Mouse (Mus musculus) adrenal gland, postnatal 4 days (tissue): Measurements from ENCODE around the gene Prelp. TPM values are rescaled to one million over a fixed set of nuclear protein-coding genes. Genes with fewer than 3 reads are reported as not detected.

Experiments
- DNase-seq, 2 experiments: peaks; one replicate each; pipeline ENCODE4 v3.0.0; 2021 to 2022; ENCODE audit warnings: low spot score in 2 of 2, mixed read lengths in 2 of 2
- total RNA-seq, 2 experiments: library from RNA; stranded (reverse); gene quantifications; 2 replicates each; pipeline ENCODE4 v1.2.3; 2021

Prelp gene
- total RNA-seq, 2 experiments from 2014 or later, result 16.3 to 20.1 TPM

GRCm38 (mm10) chr1:133936169-133936568 is 15.0 kb upstream of the Prelp start:
- no peak for DNase-seq

GRCm38 (mm10) chr1:133934354-133934963 is 13.2 kb upstream of the Prelp start:
- no peak for DNase-seq

DNA sequence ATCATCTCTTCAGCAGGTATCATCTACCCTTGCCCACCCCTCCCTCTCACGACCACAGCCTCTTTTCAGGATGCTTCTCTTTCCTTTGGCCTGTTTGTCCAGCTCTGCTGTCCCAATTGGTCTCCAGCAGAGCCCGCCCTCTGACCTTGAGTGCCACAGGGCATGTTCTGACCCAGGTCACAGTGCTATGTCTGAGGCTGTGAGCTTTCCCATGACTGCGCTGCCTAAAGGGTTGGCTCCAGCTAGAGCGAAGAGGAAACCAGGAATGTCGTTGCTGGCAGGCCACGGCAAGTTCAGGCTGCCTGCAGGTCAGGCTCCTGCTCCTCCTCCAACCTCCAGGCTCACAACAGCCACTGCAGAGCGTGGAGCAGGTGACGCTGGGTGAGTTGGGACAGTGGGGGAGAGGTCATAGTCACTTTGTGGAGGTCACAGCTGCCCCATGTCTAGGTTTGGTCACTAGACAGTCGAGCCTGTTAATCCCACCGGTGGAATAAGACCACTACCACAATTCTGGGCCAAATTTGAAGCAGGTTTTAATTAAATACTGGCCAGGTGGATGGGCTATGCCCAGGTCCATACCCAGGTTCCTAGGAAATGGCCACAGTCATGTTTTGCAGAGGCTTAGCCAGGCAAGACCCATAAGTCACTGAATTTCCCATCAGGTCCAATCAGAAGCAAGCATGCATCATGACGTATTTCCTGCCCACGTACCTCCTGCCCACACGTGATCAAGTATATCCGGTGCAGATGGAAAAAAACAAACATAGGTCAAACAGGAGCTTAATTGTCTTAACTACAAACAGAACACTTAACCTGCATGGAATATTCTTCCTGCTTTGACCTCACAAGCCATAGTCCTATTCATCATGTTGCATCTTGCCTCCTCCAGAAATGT is 12.3 kb upstream of the Prelp start:
- no peak for DNase-seq

- no peak for DNase-seq
Measured at GRCm38 (mm10) chr1:133929980-133930379, 8.8 kb upstream of the Prelp start.

- DNase-seq, result no peak
Measured at GRCm38 (mm10) chr1:133925223-133925622, 4.0 kb upstream of the Prelp start.

DNA sequence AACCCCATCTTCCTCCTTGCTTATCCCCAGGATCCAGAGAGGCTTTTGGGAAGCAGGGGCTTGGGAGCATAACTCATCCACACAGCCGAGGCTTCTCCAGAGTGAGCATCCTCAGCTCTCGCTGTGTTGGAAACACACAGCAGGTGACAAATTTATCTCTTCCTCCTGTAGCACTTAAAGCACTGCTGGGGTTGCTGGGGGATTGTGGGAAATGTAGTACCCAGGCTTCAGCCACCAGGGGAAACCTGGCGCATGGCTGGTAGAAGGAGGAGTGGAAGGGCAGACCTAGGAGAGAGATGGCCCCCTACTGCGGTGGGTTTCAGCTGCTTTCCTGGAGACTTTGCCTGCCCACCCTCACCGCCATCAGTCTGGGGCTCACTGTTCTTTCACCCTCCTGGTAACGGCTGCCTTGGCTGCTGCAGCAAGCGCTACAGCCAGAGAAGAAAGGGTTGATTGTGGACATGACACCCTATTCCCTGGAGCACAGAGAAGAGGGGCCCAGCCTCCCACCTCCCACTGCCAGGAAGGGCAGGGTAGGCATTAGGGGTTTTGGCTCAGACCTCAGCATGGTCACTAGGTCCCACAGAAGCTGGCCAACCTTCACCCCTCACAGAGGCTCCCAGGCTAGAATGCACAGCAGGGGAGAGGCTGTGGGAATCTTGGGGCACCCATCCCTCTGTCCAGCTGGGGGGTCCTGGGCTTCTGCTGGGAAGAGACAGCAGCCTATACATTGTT is 3.1 kb upstream of the Prelp start:
- no peak for DNase-seq

DNA sequence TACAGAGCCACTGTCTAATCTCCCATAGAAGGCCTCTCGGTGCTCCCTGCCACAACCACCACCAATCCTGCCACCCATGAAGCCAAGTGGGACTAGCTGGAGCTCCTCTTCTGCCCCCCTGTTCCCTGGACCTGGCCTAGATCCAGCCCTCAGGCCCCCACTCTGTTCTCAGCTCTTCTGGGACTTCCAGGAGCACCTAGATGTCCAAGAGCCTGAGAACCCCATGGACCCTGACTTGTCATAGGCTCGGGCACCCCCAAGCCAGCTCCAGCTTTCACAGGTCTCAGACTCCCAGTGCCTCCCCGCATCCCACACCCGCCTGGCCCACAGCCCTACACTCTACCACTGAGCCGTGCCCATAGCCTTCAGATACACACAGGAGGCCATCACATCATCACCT is 1.9 kb upstream of the Prelp start:
- no peak for DNase-seq

DNA sequence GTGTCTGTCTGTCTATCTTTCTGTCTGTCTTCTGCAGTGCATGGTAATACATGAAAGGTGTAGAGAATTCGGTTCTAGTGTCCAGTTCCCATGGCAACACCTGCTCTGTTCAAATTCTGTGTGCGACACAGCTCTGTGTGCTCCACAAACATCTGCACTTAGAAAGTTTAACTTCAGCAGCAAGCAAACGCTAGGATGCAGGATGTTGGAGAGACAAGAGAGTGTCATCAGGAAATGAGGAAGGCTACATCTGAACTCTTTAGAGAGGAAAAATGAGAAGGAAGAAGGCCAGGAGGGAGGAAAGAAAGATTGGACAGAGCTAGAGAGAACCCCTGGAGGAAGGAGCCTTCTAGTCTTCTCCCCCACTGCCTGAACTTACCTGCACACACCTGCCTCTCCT is 338 bp downstream of the Prelp start:
- DNase-seq, result no peak

DNA sequence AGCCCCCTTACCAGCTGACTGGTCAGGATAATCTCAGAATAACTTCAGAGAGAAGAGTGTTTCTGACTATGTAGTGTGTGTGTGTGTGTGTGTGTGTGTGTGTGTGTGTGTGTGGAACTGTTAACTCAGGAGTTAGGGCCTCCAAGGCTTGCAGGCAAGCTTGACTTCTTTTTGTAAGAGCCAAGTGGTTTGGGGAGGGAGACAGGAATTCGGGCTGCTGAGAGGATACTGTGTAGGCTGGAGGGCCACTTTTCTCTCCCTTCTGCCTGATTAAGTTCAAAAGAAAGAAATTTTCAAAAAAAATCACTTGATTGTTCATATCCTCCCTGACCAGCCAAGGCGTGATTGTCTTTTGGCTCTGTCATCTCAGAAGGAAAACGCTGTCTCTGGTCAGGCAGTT is 813 bp downstream of the Prelp start:
- DNase-seq, result no peak

- DNase-seq, result no peak
Measured at GRCm38 (mm10) chr1:133918088-133918470, 3.1 kb downstream of the Prelp start.

- DNase-seq, result peak in 1 of 2 experiments; percentile 14
Measured at GRCm38 (mm10) chr1:133917456-133918087, 3.6 kb downstream of the Prelp start.

DNA sequence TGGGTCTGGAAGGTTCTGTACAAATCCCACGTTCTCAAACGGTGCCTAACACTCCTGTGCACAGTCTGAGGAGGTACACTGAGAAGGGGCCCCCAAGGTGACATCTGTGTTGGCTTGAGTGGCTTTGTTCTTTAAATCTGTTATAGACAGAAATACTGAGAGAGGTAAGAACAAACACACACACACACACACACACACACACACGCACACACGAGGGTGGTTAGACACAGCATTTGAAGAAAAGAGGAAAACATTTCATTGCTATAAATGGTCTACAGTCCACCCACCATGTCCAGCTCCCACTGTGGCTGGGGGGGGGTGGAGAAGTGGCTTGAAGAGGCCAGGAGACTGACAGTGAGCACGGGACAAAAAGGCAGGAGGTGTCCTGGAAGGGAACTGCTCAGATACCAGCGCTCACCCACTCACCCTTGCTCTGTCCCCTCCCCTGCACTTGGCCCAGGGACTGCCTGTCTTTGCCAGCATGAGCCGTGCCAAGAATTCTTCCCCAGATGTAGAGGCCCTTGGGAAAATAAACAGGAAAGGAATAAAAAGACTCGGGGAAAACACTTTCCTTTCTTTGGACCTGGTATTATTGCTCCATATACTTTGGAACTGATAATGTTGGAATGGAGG is 5.4 kb downstream of the Prelp start:
- peak in 1 of 2 experiments; percentile 61 for DNase-seq

- no peak for DNase-seq
Measured at GRCm38 (mm10) chr1:133915115-133915514, 6.1 kb downstream of the Prelp start.

- no peak for DNase-seq
Measured at GRCm38 (mm10) chr1:133913018-133913417, 8.2 kb downstream of the Prelp start.

DNA sequence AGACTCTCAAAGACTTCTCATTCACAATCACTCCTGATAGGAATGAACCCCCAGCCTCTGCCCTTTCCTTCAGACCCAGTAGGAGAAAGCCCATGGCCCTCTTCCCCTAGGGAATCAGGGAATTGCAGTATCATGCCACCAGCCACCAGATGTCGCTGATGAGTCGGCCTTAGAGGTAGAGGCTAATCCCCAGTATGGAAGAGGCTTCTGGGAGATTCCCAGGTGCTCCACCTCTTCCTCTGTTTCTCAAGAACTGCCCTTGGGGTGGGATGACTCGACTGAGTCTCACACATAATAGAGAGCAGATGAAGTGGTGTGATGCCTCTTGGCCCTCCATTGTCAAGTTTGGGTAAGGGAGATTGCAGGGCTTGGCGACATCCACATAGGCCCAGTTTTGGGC is 9.8 kb downstream of the Prelp start:
- DNase-seq, result no peak

DNA sequence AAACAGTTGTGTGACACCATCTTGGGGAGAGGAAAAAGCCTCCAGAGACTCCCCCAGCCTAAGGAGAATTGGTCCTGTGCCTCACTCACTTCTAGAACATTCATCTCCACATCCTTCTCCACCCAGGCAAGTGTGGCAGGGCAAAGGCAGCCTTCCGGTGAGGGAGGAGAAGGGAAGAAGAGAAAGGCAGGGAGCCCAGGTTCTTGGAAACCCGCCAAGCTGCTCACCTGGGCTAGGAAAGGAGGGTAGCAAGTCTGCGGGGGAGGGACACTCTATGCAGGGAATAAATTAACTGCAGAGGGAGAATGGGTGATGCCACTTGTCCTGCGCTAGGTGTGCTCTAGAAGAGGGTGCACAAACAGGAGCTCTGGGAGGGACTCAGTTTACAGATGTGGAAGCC is 10.2 kb downstream of the Prelp start:
- no peak for DNase-seq

GRCm38 (mm10) chr1:133910108-133910507 is 11.1 kb downstream of the Prelp start:
- no peak for DNase-seq

DNA sequence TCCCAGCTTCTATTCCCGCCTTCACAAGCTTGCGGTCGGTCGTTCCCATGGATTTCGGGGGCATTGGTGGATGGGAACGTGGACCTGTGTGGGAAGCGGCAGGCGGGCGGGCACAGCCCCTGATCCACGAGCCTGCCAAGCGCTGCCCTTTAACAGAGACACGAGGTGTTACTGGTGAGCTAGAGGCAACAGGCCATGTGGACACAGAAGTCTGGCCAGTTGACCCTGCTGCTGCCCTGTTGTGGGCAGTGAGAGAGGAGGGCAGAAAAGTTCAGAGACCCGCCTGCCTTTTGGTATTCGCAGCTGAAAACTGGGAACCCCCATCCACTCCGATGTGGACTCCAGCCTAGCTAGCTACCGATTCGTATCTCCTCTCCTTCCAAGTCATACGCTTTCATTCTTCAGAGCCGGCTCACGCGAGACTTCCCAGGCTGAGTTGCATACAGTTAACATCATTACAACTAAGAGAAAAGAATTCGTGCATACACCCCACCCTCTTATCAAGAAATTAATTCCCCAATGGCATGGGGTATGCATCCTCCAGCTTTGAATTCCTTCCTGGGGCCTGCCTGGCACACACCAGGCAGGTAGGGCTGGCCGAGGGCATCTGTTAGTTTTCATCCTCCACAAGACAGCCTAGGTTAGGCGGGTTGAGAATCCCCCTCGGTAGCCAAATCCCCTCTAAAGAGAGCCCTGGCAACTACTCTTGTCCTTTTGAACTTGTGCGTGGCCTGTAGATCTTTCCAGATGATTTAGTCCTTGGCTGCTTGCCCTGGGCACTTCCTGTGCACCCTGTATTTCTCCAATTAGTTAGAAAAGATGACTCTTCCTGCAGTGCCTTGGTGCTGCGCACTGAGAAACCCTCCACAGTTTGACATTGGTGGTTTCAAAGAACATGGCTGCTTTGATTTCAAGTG is 12.3 kb downstream of the Prelp start:
- DNase-seq, result no peak

- DNase-seq, result no peak
Measured at GRCm38 (mm10) chr1:133907949-133908658, 13.1 kb downstream of the Prelp start, which contains the start of gene Optc. Gene Optc, minus strand, starts transcription at chr1:133907999.
